Mouse (Mus musculus) c-Kit-positive CD71-negative TER-119-negative erythroid progenitor cells, embryonic 14.5 days (primary cell): ENCODE results near the gene Qdpr.
A peak's percentile ranks its signal among the peaks of the same experiment; 100 is the strongest.

ENCODE experiments used
- DNase-seq: peaks from one replicate; pipeline ENCODE4 v3.0.0-alpha.2; 2013; ENCODE audit warnings: low read depth

Gene Qdpr

DNA sequence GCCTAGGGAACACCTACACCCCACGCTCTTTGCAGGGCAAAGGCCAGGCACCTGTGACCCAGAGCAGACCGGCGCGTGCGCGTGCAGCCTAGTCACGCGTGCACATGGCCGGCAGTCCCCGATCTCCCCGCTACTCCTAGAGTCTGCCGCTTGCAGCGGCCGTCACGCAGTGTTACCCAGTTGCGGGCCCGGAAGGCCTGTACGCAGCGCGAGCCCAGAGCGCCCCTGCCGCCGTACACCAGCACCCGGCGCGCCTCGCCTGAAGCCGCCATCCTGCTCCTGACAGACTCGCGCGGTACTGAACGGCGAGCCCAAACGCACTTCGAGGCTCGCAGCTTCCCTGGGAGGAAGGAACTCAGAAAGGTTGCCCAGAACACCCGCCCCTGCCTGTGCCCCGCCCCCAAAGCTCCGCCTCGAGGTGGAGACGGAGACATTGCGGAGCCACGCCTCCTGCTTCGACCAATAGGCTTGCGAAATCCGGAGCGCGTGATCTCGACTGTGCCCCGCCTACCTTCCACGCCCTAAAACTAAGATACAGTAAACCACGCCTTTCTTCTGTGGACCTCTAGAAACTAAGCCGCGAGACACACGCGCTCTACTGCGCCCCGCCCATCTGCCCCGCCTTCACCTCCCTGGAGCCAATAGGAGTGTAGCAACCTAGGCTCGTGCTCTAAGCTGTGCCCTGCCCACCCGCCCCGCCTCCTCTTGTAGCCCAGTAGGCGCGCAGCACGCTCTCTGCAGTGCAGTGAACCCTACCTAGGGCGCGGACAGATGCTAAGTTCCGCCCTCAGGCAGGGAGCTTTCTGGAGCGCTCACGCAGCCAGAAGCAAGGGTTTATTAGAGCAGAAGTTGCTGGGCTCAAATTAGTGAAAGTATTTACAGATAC lies at the start of gene Qdpr:
TSS of gene Qdpr (minus strand) at position 406 of the 886 bp plus-strand sequence.
- peak; percentile 98 for DNase-seq

DNA sequence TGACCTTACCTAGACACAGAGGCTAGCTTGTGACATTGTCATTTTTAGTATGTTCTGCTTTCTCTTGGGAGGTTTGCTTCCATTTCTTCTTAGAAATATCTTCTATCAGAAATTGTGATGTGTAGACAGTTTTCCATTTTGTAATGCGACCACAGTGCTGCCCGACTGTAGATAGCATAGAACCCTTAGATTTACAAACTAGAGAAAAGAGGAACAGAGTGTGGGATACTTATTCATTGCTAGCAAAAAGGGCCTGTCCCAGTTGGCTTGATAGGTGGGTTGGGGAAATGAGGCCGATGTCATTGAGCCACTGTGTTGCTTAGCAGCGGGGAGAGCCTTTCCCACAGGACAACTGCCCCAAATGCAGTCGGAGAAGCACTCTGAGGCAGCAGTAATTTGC lies 47.5 kb upstream of the Qdpr start:
- no peak for DNase-seq

DNA sequence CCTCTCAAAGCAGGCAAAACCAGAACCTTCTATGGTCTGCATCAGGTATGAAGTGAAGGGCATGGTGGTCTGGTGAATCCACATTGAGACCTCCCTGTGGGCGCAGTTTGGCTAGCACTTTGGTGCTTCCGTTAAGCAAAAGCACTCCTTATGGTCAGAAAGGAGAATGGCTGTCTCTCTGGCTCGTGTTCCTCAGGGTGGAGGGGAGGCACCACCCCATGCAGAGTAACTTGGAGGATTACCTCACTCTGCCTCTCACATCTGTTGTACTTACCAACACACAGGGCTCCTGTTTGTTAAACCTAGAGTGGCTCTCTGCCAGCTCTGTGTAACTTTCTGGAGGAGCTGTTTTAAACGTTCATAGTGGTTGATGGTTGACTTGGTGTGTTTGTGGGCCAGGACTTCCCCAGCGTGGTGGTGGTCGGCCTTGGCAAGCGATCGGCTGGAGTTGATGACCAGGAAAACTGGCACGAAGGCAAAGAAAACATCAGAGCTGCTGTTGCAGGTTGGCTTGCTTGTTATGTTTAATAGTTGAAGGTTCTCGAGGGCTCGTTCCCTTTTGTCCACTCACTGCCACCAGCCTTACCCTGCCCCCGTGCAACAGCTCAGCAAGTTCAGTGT lies 47.0 kb upstream of the Qdpr start:
- DNase-seq: no peak

DNA sequence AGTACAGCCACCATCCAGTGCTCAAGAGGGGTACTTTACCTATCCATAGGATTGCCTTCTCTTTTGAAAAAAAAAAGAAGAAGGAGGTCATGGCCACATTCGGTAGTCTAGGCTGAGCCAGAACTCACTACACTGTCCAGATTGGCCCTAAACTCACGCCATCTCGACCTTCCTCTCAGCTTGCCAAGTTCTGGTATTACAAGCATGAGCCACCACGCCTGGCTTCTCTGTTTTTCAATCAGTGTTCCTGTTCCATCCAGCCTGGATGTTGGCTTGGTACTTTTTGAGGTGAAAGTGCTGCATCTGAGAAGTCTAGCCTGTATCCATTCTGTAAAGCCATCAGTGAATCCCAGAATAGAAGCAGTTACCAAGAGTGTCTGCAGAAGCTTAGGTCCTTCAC lies 46.4 kb upstream of the Qdpr start:
- DNase-seq: no peak

DNA sequence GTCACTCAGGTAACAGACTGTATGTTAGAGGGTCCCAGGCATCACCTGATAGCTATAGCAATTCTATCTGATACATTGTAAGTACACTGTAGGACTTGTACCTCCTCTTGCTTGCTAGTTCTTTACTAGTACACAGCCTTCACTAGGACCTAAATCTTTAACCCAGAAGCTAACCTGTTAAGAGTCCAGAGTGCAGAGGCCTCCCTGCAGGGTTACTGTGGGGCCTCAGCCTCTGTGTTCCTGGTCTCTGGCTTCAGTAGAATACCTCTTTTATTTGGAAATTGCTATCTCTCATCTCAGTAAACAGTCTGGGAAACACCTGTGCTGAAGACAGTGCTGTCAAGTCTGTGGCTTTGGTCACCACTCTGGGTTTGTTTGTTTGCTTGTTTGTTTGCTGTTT lies 46.0 kb upstream of the Qdpr start:
- no peak for DNase-seq

DNA sequence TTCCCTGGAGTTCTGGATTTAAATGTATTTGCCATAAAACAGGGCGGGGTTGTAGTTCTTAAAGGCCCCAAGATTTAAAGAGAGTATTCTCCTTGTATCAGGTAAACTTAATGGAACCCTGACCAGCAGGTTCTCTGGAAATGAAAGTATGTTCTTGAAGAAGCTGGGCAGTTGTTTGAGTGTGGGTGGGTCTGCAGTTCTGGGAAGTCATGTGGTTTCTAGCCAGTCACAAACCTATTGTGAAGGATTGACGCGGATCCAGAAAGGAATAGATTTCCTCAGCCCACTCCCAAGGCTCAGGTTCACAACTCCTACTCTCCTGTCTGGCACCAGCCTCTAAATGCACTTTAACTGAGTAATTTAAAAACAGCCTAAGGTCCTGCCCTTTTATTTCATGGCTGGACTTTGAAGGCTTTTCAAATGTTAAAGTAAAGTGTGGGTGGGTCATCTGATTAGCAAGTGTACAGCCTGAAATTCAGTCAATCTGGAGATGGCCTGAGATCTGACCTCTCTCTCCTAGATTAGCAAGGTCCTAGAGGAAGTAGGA lies 45.5 kb upstream of the Qdpr start:
- DNase-seq: no peak

DNA sequence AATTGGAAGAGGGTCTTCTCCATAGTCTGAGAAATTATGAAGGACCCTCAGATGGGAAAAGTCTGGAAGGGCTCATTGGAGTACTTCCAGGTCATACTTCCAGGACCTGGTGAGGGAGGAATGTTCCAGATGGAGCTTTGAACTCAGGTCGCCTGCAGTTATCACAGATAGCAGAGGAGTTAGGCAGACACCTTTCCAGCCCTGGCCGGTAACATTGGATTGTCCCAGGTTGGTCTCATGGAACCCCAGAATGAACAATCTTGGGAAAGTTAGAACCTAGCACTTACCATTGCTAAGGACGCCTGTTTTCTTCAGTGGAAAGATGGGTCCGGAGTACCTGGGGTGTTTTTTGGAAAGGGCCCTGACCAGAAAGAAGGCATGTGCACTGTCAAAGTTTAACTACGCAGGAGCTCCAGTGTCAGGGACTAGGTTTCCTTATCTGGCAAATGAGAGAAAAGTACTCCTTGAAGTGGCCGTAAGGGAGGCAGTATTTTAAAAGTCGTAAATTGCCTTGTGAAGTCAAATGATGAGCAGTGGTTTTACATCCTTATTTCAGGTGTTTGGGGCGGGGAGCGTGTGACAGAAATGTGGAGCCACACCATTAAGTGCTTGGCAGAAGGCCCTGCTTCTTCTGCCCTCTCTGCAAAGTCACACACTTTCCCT lies 44.2 kb upstream of the Qdpr start:
- DNase-seq: no peak

DNA sequence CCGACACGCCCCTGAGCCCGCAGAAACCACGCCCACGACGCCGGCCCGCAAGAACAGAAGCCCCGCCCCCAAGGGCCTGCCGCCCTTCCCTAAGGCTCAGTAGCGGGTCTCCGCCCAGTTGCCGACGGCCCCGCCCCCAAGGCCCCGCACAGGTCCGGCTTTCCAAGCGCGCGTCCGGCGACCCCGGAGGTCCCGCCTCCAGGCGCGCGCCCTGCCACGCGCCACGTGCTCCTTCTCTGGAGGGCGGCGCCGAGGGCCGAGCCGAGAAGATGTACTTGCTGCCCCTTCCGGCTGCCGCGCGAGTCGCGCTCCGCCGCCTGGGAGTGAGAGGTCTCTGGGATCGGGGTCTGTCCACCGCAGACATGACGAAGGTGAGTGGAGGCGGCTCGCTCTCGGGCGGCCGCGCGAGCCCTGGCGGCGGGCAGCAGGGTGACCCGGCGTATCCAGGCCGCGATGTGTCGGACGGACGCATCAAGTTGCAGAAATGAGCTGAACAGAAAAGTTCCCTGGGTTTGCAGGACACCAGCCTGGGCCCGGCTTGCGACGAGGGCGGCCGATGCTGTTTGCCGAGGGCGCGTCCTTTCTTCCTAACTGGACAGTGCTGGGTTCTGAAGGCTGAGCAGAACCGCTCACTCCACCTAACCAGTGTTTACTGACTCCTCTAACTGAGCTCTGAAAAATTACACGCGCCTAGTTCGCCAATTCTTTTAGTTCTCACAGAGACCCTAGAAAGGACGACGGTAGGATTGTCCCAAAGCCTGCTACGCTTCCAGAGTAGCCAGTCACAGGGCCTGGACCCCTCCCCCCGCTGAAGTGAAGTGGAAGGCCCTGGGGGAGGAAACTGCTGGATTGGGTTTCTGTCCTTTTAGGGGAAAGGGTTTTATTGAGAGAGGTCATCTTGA lies 43.4 kb upstream of the Qdpr start, which contains the start of gene Lap3:
TSS of gene Lap3 (plus strand) at position 184 of the 902 bp plus-strand sequence.
- DNase-seq: peak; percentile 91

DNA sequence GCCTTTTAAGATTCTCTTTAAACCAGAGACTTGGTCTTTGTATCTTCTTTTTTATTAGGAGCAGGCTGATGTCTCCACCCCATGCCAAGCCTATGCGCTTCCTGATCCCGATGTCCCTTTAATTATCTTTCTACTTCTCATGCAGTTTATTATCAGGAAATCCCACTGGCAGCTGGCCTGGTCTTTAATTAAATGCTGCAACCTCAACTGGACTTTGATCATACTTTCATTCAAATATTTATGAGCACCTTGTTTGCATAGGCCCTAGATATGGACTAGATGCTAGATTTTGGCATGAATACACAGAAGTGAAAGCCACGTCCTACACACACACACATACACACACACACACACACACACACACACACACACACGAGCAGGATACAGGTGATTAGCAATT lies 41.7 kb upstream of the Qdpr start:
- no peak for DNase-seq

DNA sequence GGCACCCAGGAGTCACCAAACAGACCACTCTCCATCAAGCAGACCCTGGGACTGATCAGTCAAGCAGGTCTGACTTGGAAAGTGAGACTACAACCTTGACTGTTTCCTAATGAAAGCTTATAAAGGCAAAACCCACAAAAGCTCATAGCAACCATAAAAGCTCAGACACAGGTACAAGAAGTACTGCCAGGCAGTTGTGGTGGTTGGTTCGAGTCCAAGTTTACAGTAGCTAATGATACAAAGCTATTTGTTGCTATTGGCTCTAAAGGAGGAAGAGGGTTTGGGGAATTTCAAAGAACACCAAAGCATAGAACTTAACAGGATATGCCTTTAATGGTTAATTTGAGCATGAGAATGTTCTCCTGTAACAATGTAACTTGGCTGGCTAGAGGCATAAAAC lies 33.6 kb upstream of the Qdpr start:
- DNase-seq: no peak

DNA sequence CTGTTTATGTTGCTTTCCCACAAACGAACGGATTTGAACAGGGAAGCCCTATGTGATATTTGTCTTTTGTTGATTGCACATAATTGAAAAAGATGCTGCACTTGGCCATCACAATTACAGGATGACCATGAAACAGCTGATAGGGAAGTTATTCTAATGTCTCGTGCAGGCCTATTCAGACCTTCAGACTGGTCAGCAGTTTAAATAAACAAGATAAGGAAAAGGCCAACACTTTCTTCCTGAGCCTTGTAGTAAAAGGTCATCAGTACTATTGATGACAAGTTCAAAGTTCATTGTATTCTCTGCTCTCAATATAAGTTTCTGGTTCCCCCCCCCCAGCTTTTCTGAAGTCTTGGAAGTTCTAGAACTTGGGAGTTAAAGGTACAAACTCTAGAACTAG lies 32.6 kb upstream of the Qdpr start:
- no peak for DNase-seq

DNA sequence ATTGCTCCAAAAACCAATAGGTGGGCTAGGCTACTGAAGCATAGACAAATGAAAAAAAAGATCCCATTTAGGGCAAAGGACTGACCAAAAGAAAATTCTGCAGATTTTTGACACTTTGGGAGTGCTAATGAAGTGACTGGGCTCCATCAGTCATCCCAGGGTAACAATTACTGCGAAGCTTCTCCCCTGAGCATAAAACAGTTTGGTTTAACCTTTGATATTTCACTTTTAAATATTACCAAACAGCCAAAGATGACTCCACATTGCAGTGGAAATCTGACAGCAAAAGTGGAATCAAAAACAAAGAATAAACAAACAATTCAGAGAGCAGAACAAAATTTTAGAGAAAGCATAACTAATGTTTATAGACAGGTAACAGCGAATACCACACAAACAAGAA lies 31.1 kb upstream of the Qdpr start:
- no peak for DNase-seq

DNA sequence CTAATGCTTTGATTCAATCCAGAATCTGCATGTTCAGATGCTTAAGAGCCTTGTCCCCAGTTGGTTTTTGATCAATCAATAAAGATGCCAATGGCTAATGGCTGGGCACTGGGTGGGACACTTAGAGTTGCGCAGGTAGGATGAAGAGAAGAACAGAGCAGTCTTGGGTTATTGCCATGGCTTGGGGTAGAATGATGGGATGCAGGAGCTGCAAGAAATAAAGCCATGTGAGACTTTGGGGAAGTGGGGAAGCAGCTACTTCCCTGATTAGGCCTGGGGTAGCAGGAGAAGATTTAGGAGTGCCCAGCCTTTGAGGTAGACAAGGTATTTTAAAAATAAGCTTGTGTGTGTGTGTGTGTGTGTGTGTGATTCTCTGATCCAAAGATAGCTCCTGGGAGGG lies 30.0 kb upstream of the Qdpr start:
- DNase-seq: no peak

DNA sequence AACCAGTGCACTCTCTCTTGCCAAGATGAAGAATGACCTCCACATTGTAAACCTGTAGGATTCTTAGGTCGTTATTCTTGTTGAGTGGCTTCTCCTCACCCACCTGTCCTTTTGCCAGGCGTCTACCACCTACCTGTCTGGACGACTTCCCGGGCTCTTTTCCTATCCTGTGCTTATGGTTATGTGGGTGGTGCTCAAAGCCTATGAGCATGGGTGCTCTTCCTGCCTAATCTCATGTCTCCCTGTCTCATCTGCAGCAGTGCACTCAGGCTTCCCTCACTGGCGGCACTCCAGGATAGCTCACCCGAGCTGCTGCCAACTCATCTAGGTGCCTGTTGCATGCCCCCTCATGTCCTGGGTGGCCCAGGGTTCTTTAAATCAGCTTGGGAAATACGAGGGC lies 27.6 kb upstream of the Qdpr start:
- DNase-seq: no peak

DNA sequence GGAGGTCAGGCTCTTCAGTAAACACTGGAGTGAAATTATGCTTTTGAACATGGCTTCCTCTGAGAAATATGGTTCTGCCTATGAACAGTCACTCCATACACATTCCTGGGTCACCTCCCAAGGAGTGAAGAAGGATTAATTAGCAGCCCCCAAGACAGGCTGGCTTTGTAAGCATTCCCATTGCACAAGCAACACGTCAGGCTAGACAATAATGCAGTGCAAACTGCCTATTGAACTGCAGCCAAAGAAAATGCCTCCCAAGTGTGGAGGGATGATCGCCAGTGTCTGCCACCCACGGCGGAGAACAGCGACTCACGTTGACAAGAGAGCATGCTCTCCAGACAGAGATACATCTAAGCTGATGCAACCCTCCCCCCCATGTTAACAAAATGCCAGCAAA lies 26.3 kb upstream of the Qdpr start:
- DNase-seq: no peak

DNA sequence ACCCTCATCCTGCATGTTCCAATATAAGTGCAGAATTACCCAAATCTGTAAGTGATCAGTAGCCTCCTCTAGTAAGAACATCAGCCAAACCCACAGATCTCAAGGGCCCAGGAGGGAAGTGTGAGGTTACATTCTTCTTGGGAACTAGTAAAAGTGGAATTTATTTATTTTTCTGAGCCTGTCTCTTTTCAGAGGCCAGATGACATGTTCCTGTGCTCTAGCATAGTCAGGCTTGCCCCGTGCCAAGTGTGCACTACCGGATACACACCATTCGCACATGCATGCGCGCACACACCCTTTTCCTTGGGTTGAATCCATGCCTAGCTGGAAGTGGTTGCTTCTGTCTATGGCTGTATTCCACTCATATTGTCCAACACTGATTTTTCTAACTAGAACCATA lies 25.7 kb upstream of the Qdpr start:
- DNase-seq: no peak

DNA sequence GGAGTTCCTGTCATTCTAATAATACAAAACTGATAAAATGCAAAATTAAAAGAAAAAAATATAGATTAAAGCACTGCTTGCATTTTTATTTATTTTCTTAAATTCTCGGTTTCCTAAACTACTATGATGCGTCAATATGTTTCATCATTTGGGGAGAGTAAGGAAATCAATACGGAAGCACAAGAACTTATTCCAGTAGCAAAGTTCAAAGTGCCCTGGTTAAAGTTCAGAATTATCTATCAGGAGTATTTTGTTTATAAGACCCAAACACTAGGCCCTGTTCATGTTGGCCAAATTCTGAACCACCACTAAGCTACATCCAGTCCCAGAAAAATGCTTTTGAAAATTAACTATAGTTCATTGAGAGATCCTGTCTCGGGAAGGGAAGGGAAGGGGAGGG lies 24.7 kb upstream of the Qdpr start:
- DNase-seq: no peak

DNA sequence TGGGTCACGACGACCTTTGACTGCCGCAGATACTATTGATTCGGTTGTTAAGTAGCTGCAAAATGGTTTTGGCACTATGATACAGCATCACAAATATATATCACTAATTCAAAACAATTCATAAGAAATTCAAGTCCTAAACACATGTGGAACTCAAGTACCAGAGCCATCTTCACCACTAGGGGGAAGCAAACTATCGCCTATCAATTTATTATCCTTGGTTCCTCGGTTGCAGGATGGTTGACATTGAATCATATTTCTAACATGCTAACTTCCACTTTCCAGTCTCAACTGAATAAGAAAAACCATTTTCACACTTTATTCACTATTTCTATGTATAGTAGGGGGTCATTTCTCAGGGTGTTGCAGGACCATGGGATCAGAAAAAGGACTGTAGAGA lies 24.2 kb upstream of the Qdpr start:
- peak; percentile 58 for DNase-seq

DNA sequence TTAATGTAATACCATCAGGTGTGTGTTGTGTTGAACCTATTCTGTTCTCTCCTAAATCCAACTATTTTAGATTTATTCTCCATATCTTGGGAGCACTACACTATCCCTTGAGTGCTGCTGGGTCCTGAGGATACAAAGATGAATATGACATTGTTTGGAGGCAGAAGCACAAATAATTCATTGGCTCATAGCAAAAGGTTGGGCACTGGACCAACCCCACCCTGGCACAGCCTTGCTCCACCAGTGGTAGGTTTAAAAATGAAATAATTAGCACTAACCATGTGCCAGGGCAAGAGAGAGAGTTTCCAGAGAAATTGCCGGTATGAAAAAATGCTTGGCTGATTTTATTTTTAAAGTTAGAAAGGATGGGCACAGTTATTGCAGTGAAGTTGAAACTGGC lies 23.5 kb upstream of the Qdpr start:
- DNase-seq: no peak

DNA sequence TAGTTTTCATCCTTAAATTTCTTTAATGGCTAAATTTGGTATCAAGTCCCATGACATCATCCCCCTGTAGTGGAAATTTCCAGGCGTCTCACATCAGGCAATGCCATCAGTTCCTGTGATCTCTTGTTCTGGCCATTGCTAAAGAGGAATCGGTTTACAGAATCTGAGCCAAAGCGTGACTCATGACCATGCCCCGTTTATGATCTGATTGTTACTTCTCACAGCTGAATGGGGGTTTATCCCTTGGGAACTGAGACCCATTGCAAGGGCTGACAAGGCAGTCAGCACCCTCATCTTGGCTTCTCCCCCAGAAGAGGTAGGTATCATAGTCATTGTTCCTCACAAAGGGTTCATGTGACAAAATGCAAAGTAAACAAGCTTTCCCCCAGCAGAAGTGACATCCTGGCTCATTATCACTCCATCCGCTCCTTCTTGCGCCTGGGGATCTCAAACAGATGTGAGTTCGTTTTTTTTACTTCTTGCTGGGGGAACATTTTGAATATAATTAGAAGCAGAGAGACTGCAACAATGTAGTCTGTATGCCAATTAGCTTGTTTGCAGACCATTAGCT lies 22.9 kb upstream of the Qdpr start:
- DNase-seq: no peak

DNA sequence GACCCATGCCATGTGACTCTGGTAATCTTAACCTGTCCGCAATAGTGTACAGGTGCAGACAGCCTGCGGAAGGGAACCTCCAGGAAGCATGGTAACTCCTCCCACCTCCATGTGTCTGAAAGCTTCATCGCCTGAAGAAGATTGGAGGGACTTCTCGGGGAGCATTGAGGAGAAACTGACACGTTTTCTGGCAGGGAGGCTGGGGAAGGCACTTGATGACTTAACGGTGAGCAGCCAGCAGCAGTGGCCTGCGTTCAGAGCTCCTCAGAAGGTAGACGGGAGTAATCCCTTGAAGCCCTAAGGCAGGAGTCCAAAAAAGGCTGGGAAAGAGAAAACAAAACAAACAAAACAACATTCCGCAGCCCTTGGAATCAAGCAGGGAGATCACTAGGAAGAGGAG lies 4.4 kb upstream of the Qdpr start:
- DNase-seq: no peak
